Mouse (Mus musculus): ENCODE measurements around the gene Hipk3. TPM values are rescaled to one million over a fixed set of nuclear protein-coding genes. Genes with fewer than 3 reads are reported as not detected.

The Hipk3 gene
- total RNA-seq, 2 experiments from 2014 or later, result 228 to 267 TPM

DNA sequence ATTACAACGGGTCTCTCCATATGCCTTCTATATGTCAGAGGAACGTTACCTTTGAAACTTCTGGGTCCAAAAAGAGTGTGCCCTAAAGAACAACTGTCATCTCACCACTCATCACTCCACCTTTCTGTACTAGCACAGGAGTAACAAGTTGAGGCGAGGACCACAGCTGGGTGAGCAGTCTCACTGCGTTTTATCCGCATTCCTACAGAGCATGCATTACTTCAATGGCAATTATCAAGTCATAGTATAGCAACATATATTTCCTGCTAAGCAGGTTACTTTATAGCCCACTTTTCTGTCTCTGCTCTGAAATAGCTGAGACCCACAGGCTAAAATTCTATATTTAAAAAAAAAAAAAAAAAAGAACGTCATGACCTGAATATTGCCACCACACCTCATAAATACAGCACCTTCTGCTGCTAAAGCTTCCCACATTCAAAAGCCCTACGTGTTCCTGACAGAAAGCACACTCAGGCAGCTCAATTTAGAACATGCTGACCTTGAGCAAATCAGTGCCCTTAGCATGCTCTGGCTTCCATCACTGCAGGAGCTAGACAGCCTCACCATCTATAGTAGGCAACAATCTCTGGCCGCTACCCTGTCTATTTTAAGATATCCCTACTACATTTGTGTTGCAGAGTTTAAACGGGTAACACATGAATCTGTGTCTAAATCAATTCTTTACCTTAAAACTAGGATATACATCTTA lies 27.2 kb downstream of the Hipk3 start:
- peak; percentile 60 for DNase-seq
- Histone ChIP-seq H3K4me3 (peak overlapping the region; percentile 58), H3K27ac (peak overlapping the region; percentile 94)
- intact Hi-C loops (cut with DNase I), result no loop called here
- TF ChIP-seq CTCF (IDR thresholded peaks at IDR 0.05), result no peak

DNA sequence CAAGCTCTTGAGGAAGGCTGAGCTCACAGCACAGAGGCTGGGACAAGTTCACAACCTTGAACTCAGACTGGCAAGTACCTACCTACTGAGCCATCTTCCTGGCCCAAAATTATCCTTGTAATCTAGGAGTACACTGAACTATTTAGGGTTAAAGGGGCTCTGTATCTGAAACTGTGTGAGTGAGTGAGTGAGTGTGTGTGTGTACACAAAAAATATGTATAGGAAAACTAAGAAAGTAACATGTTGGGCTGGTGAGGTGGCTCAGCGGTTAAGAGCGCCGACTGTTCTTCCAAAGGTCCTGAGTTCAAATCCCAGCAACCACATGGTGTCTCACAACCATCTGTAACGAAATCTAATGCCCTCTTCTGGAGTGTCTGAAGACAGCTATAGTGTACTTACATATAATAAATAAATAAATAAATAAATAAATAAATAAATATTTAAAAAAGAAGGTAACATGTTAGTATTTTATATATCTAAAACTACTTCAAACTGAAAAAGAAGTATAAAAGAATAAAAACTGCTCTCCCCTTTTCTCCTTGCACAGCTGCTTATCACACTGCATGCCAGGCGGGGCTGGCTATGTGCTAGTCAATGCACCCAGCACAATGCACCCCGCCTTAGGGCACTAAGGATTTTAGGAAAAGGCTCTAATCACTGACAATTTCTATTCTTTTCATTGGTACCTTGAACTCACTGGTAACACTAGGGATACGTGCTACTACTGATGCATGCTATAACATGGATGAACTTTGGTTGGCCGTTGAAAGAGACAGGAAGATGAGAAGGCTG lies 28.4 kb downstream of the Hipk3 start:
- intact Hi-C loops (cut with DNase I), result no loop called here
- H3K27ac ChIP-seq, result peak overlapping the region; percentile 94
- DNase-seq, result no peak
- H3K4me3 ChIP-seq, result peak overlapping the region; percentile 58
- no peak for TF ChIP-seq CTCF (IDR thresholded peaks at IDR 0.05)

DNA sequence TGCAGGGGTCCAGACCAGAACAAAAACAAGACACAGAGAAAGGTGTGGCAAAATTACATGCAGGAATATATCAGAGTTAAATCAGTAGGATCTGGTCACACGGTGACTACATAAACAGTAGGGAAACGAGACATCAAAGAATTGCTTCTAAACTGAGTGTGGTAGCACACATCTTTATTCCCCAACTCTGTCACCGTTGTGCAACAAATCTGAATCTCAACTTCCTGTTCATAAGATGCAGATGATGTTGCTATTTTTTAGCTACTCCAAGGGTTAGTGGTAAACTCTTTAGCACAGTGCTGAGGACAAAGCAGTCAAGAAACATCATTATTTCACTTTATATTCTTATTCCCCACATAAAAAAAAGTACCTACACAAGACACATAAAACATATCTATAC lies 34.2 kb downstream of the Hipk3 start:
- H3K4me3 ChIP-seq, result no peak overlapping the region
- no peak for TF ChIP-seq CTCF (IDR thresholded peaks at IDR 0.05)
- DNase-seq, result no peak
- intact Hi-C loops (cut with DNase I), result no loop called here
- H3K27ac ChIP-seq, result peak overlapping the region; percentile 32

DNA sequence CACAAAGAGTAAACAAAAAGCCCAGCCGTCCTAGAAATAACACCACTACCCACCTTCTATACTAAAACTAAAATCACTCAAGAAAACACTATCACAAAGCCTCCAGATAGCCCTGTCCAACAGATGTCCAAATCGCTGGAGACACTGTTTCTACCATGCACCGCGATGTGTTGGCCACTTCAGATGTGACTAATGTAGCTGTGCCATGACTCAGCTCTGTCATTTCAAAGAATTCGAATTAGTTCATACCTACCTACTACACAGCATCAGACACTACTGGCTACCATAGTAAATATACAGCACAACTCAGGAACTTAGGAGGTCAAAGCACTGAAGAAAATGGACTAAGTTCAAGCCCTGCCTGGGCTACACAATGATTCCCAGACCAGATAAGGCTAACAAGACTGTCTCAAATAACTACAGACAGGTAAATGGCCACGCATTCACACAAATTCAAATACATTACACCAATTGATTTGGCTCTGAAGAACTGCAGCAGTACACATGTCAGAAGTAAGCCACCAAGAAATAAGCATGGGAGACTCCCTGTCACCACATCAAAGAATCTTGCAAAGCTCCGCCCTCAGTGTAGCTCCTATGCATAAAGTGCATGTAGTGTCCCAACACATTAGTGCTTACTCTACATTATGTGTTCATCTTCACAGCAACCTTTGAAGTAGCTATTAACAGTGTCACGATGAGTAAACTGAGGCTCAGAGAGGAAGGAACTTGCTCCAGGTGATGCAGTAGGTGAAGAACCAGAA lies 35.5 kb downstream of the Hipk3 start:
- H3K27ac ChIP-seq, result peak overlapping the region; percentile 50
- no peak for DNase-seq
- intact Hi-C loops (cut with DNase I), result no loop called here
- peak overlapping the region; percentile 13; the same call in 1 of the 2 replicates for H3K4me3 ChIP-seq
- no peak for TF ChIP-seq CTCF (IDR thresholded peaks at IDR 0.05)

DNA sequence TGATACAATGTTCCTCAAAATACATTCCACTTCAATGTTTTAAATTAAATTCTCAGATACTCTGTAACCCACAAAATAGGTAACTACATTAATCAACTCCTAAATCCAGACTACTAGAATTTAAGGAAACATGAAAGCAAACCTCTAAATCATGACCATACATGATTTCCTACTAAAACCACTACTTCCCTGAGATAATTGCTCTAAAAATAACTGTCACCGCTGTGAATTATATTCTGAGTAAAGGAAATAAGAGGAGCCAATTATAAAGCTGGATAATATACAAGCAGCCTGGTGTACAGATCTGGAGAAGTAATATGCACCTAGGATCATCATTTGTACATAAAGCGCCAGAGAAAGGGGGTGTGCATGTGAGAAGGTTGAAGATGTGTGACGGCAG lies 37.1 kb downstream of the Hipk3 start:
- TF ChIP-seq CTCF (IDR thresholded peaks at IDR 0.05), result no peak
- Histone ChIP-seq H3K27ac (peak overlapping the region; percentile 44; the same call in 1 of the 2 replicates), H3K4me3 (no peak overlapping the region)
- DNase-seq, result no peak
- intact Hi-C loops (cut with DNase I), result no loop called here

DNA sequence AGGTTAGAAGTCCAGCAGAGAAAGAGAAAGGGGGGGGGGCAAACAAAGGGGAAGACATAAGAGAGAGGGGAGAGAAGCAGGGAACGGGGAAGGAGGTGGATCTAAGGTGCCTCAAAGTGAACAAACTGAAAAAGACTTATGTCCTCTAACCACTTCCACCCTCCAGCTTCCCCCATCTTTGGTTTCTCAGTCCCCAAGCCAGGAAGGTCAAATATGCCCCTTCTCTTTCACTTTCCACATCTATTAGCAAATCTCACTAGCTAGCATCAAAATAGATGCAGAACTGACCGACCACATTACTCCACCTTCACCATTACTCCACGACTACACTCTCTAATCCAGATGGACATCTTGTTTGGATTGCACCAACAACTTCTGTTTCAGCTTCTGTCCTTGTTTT lies 43.6 kb downstream of the Hipk3 start:
- no peak for DNase-seq
- intact Hi-C loops (cut with DNase I), result no loop called here
- H3K27ac ChIP-seq, result peak overlapping the region; percentile 70
- no peak for TF ChIP-seq CTCF (IDR thresholded peaks at IDR 0.05)
- no peak overlapping the region; the same call in 1 of the 2 replicates for H3K4me3 ChIP-seq

DNA sequence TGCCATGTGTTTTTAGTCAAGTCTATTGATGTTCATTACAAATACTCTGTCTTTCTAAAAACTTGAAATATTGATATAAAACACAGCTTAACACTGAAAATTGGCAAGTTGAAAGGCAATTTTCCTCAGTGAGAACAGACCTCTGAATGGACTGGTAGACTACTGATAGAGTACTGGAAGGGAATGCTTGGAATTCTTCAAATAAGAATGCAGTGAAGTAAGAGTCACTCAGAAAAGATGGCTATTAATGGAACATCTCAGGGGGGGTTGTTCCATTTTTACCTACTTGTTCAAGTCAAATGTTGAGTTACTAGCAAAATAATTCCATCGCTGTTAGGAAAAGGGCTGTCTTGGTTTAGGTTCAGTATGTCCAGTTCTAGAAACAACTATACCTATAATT lies 45.1 kb downstream of the Hipk3 start:
- TF ChIP-seq CTCF (IDR thresholded peaks at IDR 0.05), result no peak
- H3K4me3 ChIP-seq, result peak overlapping the region; percentile 4
- intact Hi-C loops (cut with DNase I), result loop anchor here (5.0 kb wide), 1 partner anchor 138 kb away; no protein-coding TSS in a partner anchor
- peak overlapping the region; percentile 70 for H3K27ac ChIP-seq
- no peak for DNase-seq

DNA sequence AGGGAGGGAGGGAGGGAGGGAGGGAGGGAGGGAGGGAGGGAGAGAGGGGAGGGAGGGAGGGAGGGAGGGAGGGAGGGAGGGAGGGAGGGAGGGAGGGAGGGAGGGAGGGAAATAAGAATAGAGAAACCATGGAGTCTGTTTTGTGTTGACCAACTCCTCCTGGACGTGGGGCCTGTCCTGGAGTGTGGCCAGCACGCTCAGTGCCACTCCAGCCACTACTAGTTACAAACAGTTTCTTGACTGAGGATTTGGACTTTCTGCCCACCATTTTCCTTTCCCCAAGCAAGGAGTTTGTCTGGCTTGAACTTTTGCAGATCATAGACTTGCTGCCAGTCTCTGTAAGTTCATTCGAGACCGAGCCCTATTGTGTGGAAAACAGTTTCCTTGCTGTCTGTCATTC lies 46.0 kb downstream of the Hipk3 start:
- TF ChIP-seq CTCF (IDR thresholded peaks at IDR 0.05), result no peak
- Histone ChIP-seq H3K27ac (peak overlapping the region; percentile 56), H3K4me3 (no peak overlapping the region)
- DNase-seq, result peak; percentile 50
- intact Hi-C loops (cut with DNase I), result loop anchor here (5.0 kb wide), 1 partner anchor 139 kb away; no protein-coding TSS in a partner anchor

DNA sequence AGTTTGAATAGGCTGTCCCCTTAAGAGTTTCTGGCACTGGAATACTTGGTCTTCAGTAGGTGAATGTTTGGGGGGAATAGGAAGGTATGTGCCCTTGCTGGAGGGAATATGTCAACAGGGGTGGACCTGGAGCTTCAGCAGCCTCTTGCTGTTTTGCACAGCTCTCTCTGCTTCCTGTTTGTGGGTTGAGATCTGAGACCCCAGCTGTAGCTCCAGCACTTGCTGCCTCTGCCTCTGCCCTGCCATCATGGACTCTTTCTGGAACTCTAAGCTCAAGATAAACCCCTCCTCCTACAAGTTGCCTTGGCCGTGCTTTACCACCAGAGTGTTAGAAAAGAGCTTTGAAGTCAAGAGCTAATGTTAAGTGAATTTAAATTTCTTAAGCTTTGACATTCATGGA lies 48.2 kb downstream of the Hipk3 start:
- no peak for DNase-seq
- peak overlapping the region; percentile 65 for H3K27ac ChIP-seq
- intact Hi-C loops (cut with DNase I), result loop anchor here (5.0 kb wide), 1 partner anchor 141 kb away; no protein-coding TSS in a partner anchor
- no peak for TF ChIP-seq CTCF (IDR thresholded peaks at IDR 0.05)
- no peak overlapping the region for H3K4me3 ChIP-seq

DNA sequence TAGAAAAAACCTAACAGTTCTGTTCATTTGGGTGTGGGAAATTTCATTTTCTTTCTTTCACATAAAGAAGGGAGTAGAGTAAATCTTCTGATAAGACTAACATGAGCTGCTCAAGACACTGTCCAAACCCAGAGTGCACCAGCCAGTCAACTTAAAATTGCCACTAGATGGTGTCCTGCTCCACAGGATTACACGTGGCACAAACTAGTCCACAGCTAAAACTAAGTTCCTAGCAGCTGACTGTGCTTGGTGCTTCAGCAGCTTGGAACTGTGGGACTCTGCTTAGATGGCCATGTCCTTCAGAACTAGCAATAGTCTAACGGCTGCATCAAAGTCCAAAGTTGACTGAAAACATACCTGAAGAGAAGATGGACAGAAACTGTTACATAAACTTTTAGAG lies 49.5 kb downstream of the Hipk3 start:
- peak; percentile 69 for DNase-seq
- intact Hi-C loops (cut with DNase I), result loop anchor here (1.0 to 5.0 kb wide), 3 partner anchors 50 to 143 kb away; partner anchors contain the start of gene Hipk3
- no peak overlapping the region for H3K4me3 ChIP-seq
- H3K27ac ChIP-seq, result peak overlapping the region; percentile 65
- TF ChIP-seq CTCF (IDR thresholded peaks at IDR 0.05), result peak; percentile 85

DNA sequence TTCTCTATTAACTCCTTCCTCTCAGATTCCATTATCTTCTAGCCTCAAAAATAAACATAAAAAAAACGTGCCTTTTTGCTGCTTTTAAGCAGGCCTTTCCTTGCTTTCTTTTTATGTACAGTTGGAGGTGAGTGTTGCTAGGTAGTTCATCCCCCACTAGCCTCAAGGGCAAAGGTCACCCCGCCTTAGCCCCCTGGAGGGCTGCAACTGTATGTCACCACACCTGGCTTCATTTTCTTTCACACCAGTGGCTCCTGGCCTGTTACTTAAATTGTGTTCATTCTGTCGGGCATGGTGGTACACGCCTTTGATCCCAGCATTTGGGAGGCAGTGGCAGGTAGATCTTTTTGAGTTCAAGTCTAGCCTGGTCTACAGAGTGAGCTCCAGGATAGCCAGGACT lies 51.9 kb downstream of the Hipk3 start:
- no peak for TF ChIP-seq CTCF (IDR thresholded peaks at IDR 0.05)
- H3K4me3 ChIP-seq, result no peak overlapping the region
- H3K27ac ChIP-seq, result no peak overlapping the region
- no peak for DNase-seq
- intact Hi-C loops (cut with DNase I), result no loop called here

DNA sequence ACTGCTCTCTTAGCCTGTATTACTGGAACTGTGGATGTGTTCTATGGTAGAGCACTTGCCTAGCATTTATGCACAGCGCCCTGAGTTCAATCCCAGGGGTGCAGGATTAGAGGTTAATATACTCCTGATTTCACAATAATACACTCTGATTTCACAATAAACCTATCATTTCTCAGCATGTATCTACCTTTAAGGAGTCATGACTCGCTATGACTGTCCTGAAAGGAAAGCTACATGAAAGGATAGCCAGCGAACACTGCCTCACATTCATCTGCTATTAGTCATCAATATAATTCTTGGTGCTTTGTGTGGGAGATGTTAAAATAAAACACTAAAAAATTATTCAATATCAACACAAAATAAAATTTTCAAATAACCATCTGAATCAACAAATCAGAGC lies 58.0 kb downstream of the Hipk3 start:
- H3K4me3 ChIP-seq, result no peak overlapping the region
- DNase-seq, result no peak
- intact Hi-C loops (cut with DNase I), result no loop called here
- no peak for TF ChIP-seq CTCF (IDR thresholded peaks at IDR 0.05)
- no peak overlapping the region for H3K27ac ChIP-seq

Measured in gastrocnemius, adult 2 months (tissue).